Mouse (Mus musculus) embryonic fibroblast, embryonic 13.5 days (primary cell): ENCODE results near the gene Rrp12. TPM values are rescaled to one million over a fixed set of nuclear protein-coding genes. Genes with fewer than 3 reads are reported as not detected.

Source experiments
- H3K27ac ChIP-seq: 2 replicates; pipeline ENCODE4 v1.5.1; 2012; ENCODE audit warnings: low read length, control low read depth, inconsistent platforms; ENCODE audit not compliant: insufficient read depth
- H3K4me1 ChIP-seq: 2 replicates; pipeline ENCODE4 v1.6.1; 2011; ENCODE audit warnings: low read length; ENCODE audit not compliant: control insufficient read depth, insufficient read depth
- H3K4me3 ChIP-seq: 2 replicates; pipeline ENCODE4 v1.5.1; 2011; ENCODE audit warnings: mild to moderate bottlenecking, control low read depth, low read length; ENCODE audit not compliant: insufficient read depth
- CTCF ChIP-seq: IDR thresholded peaks from 2 replicates; pipeline ENCODE4 v1.5.1; 2011; ENCODE audit warnings: mild to moderate bottlenecking, control low read depth, low read length, moderate library complexity, borderline replicate concordance; ENCODE audit not compliant: insufficient read depth
- POLR2A ChIP-seq: IDR thresholded peaks from 2 replicates; pipeline ENCODE4 v1.6.1; 2011; ENCODE audit warnings: low read depth, mild to moderate bottlenecking, control low read depth, low read length, moderate library complexity
- polyA plus RNA-seq: library from polyadenylated mRNA; stranded (reverse); fragments of >200 nt; gene quantifications from 2 replicates; pipeline ENCODE4 v1.2.4, GENCODE M21; 2011; ENCODE audit warnings: low read depth; ENCODE audit not compliant: missing spikeins, insufficient read length

Rrp12 gene
- polyA plus RNA-seq = 11.3 and 12.8 TPM in 2 replicates

DNA sequence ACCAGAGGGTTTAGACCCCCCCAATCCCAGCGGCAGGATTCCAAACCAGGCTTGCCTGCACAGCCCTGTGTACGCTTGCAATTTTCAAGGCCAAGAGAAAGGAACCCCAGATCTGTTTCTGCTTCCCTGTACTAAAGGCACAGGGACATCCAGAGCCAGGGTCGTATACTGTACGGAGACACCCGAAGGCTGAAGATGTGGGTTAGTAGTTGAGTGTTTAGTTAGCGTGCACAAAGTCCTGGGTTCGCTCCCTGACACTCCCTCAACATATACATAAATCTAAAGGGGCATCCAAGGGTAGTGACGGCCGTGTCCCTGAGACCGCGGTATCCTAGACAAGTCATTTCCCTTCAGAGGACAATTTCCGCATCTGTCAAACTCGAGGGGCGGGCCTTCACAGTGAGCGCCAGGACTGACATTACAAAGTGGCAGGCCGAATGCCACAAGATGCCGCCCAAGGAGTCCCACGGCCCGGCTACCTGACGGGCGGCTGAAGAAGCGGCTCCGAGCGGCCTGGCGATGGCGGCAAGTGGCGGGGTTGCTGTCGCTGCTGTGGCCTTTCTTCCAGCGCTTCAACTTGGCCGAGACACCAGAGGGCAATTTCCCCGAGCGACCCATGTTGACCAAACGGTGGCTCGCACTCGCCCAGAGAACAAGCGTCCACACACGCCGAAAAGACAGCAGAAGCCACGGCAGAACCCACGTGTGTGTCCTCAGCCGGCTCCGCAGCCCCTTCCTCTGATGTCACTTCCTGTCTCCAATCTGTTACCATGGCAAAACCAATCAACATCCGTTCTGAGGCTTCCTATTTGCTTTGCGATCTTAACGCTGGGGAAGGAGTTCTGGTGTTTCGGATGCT lies at the start of gene Rrp12:
TSS of gene Rrp12 (minus strand) at position 714 of the 859 bp plus-strand sequence.
- Histone ChIP-seq H3K27ac (no peak within 1 kb of the TSS), H3K4me1 (0 out of 2 replicates have a peak, but pooled peaks cover 3% of the 10 kb centered on the region)

GRCm38 (mm10) chr19:41943841-41944240 lies 47.9 kb upstream of the Rrp12 start:
- Histone ChIP-seq H3K4me3 (no peak overlapping the region), H3K4me1 (no peaks in the 10 kb centered on the region), H3K27ac (no peak overlapping the region)
- TF ChIP-seq POLR2A (no peak), CTCF (no peak)

More for the DNA sequence above, at the start of gene Rrp12:
- TF ChIP-seq CTCF (no peak), POLR2A (peak; percentile 62)
- peak within 1 kb of the TSS; percentile 80 for H3K4me3 ChIP-seq

DNA sequence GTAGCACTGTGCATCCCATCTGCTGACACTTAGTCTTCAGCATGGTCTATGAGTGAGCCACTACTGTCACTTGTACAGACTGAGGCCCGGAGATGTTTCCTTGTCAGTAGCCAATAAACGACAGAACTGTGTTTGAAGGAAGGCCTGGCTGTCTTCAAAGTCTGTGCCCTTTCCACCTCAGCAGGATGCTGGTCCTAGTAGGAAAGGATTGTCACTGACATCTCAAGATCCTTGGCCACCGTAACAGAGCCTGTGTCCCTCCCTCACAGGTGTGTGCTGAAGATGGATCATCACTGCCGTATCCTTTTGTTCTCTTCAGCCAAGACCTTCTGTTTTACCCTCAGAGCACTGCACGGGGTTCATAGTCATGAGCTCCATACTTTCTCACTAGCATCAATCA lies 42.6 kb upstream of the Rrp12 start:
- TF ChIP-seq POLR2A (no peak), CTCF (no peak)

DNA sequence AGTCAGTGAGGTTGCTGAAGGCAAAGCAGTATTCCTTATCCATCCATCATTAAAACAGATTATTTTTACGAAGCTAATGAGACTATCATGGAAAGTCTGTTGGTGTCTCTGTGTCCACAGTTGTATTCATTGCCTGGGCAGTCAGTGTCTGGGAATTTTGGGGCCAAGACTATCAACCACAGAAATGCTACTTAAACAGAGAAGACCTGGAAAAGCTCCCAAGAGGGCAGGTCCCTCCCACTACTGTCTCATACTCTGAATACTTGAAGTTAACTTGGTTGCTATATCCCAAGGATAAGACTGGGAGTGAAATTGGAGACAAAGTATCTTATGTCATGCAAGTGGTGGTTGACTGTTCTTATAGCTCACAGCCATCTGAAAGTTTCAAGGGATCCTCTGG lies 39.9 kb upstream of the Rrp12 start:
- Histone ChIP-seq H3K4me3 (no peak overlapping the region), H3K27ac (peak overlapping the region; percentile 82), H3K4me1 (peaks cover 6% of the 10 kb centered on the region; the same call in 1 of the 2 replicates)
- TF ChIP-seq POLR2A = no peak
- no peak for TF ChIP-seq CTCF

More for the DNA sequence above, 42.6 kb upstream of the Rrp12 start:
- H3K27ac ChIP-seq = no peak overlapping the region
- H3K4me1 ChIP-seq = peaks cover 2% of the 10 kb centered on the region; the same call in 1 of the 2 replicates
- no peak overlapping the region for H3K4me3 ChIP-seq

- Histone ChIP-seq H3K4me3 (peak overlapping the region; percentile 81), H3K4me1 (peaks cover 6% of the 10 kb centered on the region; the same call in 1 of the 2 replicates), H3K27ac (no peak overlapping the region)
- no peak for TF ChIP-seq CTCF
- TF ChIP-seq POLR2A = no peak
These were observed 38.2 kb upstream of the Rrp12 start for GRCm38 (mm10) chr19:41934124-41934523.

GRCm38 (mm10) chr19:41933179-41934086 lies 37.5 kb upstream of the Rrp12 start, which contains the start of the genes Exosc1 and Zdhhc16:
Exosc1 (minus strand) TSS chr19:41933423.
Zdhhc16 (plus strand) TSS chr19:41933480.
- Histone ChIP-seq H3K4me1 (peaks cover 6% of the 10 kb centered on the region; the same call in 1 of the 2 replicates), H3K4me3 (peak within 1 kb of the TSS; percentile 85), H3K27ac (peak within 1 kb of the TSS; percentile 7; the same call in 1 of the 2 replicates)
- TF ChIP-seq POLR2A (peak; percentile 72), CTCF (no peak)

DNA sequence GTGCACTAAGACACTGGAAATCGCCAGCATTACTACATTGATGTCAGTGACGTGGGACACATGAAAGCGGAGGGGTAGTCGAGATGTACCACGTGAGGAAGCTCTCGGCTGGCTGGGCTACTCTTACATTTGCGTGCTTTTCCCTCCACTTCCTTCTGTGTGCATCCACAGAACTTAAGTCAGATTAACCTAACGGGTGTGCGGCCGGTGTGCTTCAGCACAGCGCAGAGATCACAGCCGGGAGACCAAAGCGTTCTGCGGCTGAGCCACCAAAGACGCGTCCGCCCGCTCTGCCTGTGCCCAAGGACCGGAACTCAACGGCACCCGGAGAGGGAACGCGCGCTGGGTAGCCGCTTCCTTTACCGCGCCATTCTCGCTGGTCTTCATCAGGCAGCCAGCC lies 36.7 kb upstream of the Rrp12 start:
- H3K27ac ChIP-seq = no peak overlapping the region
- H3K4me3 ChIP-seq = peak overlapping the region; percentile 85
- H3K4me1 ChIP-seq = peaks cover 6% of the 10 kb centered on the region; the same call in 1 of the 2 replicates
- no peak for TF ChIP-seq POLR2A
- TF ChIP-seq CTCF = no peak

- H3K4me1 ChIP-seq = no peaks in the 10 kb centered on the region
- no peak overlapping the region for H3K4me3 ChIP-seq
- no peak for TF ChIP-seq CTCF
- H3K27ac ChIP-seq = no peak overlapping the region
These were observed 24.6 kb upstream of the Rrp12 start for GRCm38 (mm10) chr19:41920412-41921067.

- TF ChIP-seq CTCF = no peak
- no peak for TF ChIP-seq POLR2A
- Histone ChIP-seq H3K4me1 (peaks cover 2% of the 10 kb centered on the region; the same call in 1 of the 2 replicates), H3K4me3 (no peak overlapping the region), H3K27ac (no peak overlapping the region)
These were observed 23.5 kb upstream of the Rrp12 start for GRCm38 (mm10) chr19:41919471-41919870.
